Mouse (Mus musculus) neural tube, embryonic 12.5 days (tissue): ENCODE data around the gene Nfatc3. TPM values are rescaled to one million over a fixed set of nuclear protein-coding genes. Genes with fewer than 3 reads are reported as not detected.

Experiments used
- ATAC-seq: fragments of 200-750 bp; cut with Nextera tagmentation; 2 replicates; pipeline ENCODE4 v1.8.0; 2017; ENCODE audit warnings: low read depth, mild to moderate bottlenecking, moderate TSS enrichment, moderate library complexity; ENCODE audit not compliant: low FRiP score
- H3K27ac ChIP-seq: fragments of 300-500 bp; sonication (generic); 2 replicates; pipeline ENCODE4 v1.5.1; 2016
- H3K27me3 ChIP-seq: fragments of 300-500 bp; sonication (generic); replicated peaks from 2 replicates; pipeline ENCODE4 v1.6.1; 2016; ENCODE audit warnings: mild to moderate bottlenecking
- H3K36me3 ChIP-seq: fragments of 300-500 bp; sonication (generic); 2 replicates; pipeline ENCODE4 v1.6.1; 2016; ENCODE audit warnings: mild to moderate bottlenecking
- H3K4me1 ChIP-seq: fragments of 300-500 bp; sonication (generic); 2 replicates; pipeline ENCODE4 v1.6.1; 2016
- H3K4me2 ChIP-seq: fragments of 300-500 bp; sonication (generic); replicated peaks from 2 replicates; pipeline ENCODE4 v1.6.1; 2016; ENCODE audit warnings: mild to moderate bottlenecking
- H3K4me3 ChIP-seq: fragments of 300-500 bp; sonication (generic); 2 replicates; pipeline ENCODE4 v1.5.1; 2016
- H3K9ac ChIP-seq: fragments of 300-500 bp; sonication (generic); 2 replicates; pipeline ENCODE4 v1.6.1; 2016; ENCODE audit warnings: mild to moderate bottlenecking
- H3K9me3 ChIP-seq: fragments of 300-500 bp; sonication (generic); 2 replicates; pipeline ENCODE4 v1.6.1; 2016; ENCODE audit warnings: mild to moderate bottlenecking
- WGBS: fragments of 180-500 bp; shearing (Covaris S2); methylation state at CpG from one replicate; pipeline ENCODE4 v1.1.7; 2016; 5-methylcytosine and 5-hydroxymethylcytosine counted together
- polyA plus RNA-seq: library from polyadenylated mRNA; unstranded; fragments of >200 nt; fragmentation: Nextera tagmentation; extraction: Ambion mirVana; gene quantifications from 2 replicates; pipeline ENCODE4 v1.2.1, GENCODE M21; 2016

Gene Nfatc3
- polyA plus RNA-seq, 1 experiment from 2014 or later, result 4.4 TPM

DNA sequence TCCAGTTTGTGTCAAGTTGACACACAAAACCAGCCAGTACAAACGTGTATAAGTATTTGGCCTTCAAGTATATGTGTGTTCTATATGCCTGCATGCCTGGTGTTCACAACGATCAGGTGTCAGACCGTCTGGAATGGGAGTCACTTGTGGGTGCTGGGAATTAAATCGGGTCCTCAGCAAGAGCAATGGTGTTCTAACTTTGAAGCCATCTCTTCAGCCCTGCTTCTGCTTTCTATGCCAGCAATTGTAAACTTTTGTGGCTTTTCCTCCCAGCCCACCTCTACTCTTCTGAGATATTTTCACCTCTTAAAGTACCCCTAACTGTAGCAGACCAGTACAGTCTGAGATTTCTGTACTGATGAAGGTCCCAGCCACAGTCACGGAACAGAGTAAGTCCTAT, 81.6 kb downstream of the Nfatc3 start:
- no peaks in the 10 kb centered on the region for H3K36me3 ChIP-seq
- 71% methylated on average over 5 of the region's 5 CpGs for WGBS
- peaks cover 29% of the 10 kb centered on the region for H3K4me1 ChIP-seq
- no peak for ATAC-seq
- H3K9me3 ChIP-seq, result no peaks in the 10 kb centered on the region
- no peak overlapping the region for H3K4me3 ChIP-seq
- H3K27ac ChIP-seq, result no peak overlapping the region
- no peak overlapping the region for H3K4me2 ChIP-seq
- peaks cover 49% of the 10 kb centered on the region for H3K27me3 ChIP-seq
- H3K9ac ChIP-seq, result no peak overlapping the region

DNA sequence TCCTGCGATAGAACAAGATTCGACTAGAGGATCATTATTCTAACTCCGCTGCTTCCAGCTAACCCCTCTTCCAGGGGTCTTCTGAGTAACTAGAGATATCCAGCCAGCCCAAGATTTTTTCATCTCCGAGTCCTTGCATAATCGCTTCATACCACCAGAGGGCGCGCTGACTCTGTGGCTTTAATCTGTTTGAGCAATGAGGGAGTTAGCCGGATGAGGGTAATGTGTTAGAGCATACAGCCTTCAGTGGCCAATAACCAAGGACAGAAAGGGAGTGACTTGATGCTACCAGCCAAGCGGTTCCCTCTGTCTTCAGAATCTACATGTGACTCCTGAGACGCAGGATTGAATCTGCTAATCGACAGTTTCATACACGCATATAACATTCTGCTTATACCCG, 82.1 kb downstream of the Nfatc3 start:
- 17% methylated on average over 13 of the region's 13 CpGs for WGBS
- no peak overlapping the region for H3K9ac ChIP-seq
- H3K4me1 ChIP-seq, result peaks cover 24% of the 10 kb centered on the region
- H3K4me3 ChIP-seq, result no peak overlapping the region
- no peak overlapping the region for H3K27ac ChIP-seq
- H3K27me3 ChIP-seq, result peaks cover 44% of the 10 kb centered on the region
- no peaks in the 10 kb centered on the region for H3K9me3 ChIP-seq
- H3K36me3 ChIP-seq, result no peaks in the 10 kb centered on the region
- ATAC-seq, result peak; percentile 76; the same call in 1 of the 2 replicates
- H3K4me2 ChIP-seq, result no peak overlapping the region

DNA sequence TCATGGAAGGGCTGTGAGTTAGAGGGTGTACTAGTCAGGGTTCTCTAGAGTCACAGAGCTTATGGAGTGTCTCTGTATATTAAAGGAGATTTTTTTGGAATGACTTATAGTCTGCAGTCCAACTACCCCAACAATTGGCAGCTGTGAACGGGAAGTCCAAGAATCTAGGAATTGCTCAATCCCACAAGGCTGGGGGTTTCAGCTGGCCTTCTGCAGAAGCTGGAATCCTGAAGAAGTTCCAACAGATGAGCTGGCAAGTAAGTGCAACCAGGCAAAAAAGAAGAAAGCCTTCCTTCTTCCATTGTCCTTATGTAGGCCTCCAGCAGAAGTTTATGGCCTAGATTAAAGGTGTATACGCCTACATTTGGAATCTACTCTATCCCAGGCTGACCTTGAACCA, 86.7 kb downstream of the Nfatc3 start:
- H3K36me3 ChIP-seq, result no peaks in the 10 kb centered on the region
- H3K9ac ChIP-seq, result no peak overlapping the region
- H3K27me3 ChIP-seq, result no peaks in the 10 kb centered on the region
- no peak overlapping the region for H3K4me2 ChIP-seq
- no peak overlapping the region for H3K4me3 ChIP-seq
- no peak overlapping the region for H3K27ac ChIP-seq
- no peaks in the 10 kb centered on the region for H3K9me3 ChIP-seq
- ATAC-seq, result no peak
- WGBS, result 88% methylated on average over 2 of the region's 2 CpGs
- H3K4me1 ChIP-seq, result no peaks in the 10 kb centered on the region

DNA sequence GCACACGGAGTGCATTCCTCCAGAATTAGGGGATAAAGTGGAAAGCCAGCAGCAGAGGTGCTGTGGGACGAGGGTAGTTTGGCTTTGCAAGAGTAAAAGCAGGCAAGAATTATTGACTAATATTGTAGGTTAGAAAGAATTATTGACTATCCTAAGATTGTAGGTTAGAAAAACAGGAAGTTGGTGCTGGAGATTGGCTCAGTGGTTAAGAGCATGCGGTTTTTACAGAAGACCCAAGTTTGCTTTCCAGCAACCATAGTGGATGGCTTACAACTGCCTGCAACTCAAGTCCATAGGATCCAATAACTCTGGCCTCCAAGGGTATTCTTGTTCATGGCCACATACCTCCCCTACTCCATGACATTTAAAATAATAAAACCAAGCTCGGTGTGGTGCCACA, 87.4 kb downstream of the Nfatc3 start:
- no peaks in the 10 kb centered on the region for H3K9me3 ChIP-seq
- peaks cover 4% of the 10 kb centered on the region for H3K4me1 ChIP-seq
- H3K4me2 ChIP-seq, result no peak overlapping the region
- 93% methylated on average over 4 of the region's 4 CpGs for WGBS
- H3K27ac ChIP-seq, result no peak overlapping the region
- no peak for ATAC-seq
- H3K27me3 ChIP-seq, result no peaks in the 10 kb centered on the region
- no peaks in the 10 kb centered on the region for H3K36me3 ChIP-seq
- H3K4me3 ChIP-seq, result no peak overlapping the region
- H3K9ac ChIP-seq, result no peak overlapping the region

DNA sequence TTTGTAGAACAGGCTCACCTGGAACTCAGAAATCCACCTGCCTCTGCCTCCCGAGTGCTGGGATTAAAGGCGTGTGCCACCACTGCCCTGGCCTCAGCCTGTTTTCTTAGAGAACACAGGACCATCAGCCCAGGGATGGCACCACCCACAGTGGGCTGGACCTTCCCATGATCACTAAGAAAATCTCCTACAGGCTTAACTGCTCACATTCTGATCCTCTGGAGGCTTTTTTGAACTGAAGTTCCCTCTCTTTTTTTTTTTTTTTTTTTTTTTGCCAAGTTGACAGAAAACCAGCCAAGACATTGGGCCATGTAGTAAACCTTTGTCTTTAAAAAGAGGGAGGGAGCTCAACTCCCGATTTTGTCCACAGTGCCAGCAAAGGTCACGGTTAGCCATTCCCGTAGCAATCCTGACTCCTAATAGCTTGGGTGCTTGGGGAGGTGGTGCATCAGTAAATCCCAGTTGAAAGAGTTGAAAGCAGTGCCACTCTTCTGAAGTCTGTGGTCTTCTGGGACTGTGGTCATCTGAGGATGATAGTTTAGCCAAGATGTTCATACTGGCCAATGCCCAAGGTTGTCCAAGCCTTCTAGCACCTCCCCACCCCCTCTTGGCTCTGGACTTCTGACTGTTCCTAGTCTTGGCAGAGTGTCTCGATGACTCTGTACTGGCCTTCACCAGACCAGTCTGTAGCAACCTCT, 89.4 kb downstream of the Nfatc3 start:
- H3K9me3 ChIP-seq, result no peaks in the 10 kb centered on the region
- no peak overlapping the region for H3K4me3 ChIP-seq
- H3K36me3 ChIP-seq, result no peaks in the 10 kb centered on the region
- H3K27me3 ChIP-seq, result no peaks in the 10 kb centered on the region
- ATAC-seq, result no peak
- H3K4me2 ChIP-seq, result no peak overlapping the region
- no peak overlapping the region for H3K27ac ChIP-seq
- 86% methylated on average over 6 of the region's 6 CpGs for WGBS
- no peak overlapping the region for H3K9ac ChIP-seq
- peaks cover 6% of the 10 kb centered on the region for H3K4me1 ChIP-seq

DNA sequence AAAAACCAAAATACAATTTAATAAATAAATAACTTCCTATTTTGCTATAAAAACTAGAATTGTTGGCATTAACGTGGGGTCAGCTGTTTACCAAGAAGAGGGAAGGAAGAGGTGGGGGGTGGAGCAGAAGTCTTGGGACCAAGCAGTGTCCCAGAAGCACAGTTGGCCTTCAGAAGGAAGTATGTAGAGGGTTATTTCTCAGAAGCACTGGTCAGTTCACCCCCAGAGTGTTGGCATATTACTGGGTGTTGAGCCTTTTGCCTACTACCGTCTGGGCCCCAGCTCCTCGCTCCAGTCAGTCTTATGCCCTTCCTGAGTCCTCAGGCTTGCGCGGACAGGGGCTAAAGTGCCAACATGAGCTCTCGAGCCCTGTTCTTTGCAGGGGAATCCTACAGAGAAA, 90.4 kb downstream of the Nfatc3 start:
- 97% methylated on average over 6 of the region's 6 CpGs for WGBS
- Histone ChIP-seq H3K4me1 (peaks cover 6% of the 10 kb centered on the region), H3K27me3 (no peaks in the 10 kb centered on the region), H3K9ac (no peak overlapping the region), H3K9me3 (no peaks in the 10 kb centered on the region), H3K27ac (no peak overlapping the region), H3K4me3 (no peak overlapping the region), H3K36me3 (no peaks in the 10 kb centered on the region), H3K4me2 (no peak overlapping the region)
- no peak for ATAC-seq

DNA sequence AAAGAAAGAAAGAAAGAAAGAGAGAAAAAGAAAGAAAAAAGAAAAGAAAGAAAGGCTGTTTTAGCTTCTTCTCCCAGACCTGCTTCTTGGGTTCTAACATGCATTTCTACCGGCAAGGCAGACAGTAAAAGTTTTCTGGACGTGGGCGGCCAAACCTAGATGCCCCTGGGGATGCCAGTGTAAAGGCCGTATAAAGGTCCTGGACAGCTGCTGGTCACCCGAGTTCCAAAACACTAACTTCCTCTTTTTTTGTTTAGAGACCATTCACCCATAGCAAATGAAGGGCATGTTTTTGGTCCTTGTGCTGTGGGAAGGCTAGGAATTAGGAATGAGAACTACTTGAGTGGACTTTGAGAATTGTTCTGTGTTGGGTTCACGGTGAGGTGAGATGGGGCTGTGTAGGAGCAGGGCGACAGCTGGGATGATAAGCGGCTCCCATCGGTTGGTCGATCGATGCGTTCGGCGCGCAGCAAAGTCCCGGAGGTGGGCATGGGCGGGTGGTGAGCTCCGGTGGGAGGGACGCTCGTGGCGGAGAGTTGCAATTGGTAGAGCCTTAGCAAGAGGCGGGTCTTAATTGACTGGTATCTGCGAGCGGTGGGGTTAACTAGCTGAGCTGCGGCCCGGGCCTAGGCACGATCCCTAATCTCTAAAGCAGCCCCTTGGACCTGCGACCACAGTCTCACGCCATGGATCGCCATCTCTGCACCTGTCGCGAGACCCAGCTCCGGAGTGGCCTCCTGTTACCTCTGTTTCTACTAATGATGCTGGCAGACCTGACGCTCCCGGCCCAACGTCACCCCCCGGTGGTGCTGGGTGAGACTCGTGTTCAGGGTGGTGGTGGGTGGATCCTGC, 91.4 kb downstream of the Nfatc3 start, which contains the start of gene Pla2g15:
Gene Pla2g15 (plus strand): TSS at position 599 of the 852 bp plus-strand sequence.
- Histone ChIP-seq H3K4me2 (peak within 1 kb of the TSS; percentile 77), H3K4me1 (peaks cover 6% of the 10 kb centered on the region), H3K9me3 (no peaks in the 10 kb centered on the region), H3K27ac (no peak within 1 kb of the TSS), H3K9ac (peak within 1 kb of the TSS; percentile 68), H3K36me3 (peaks cover 6% of the 10 kb centered on the region; the same call in 1 of the 2 replicates), H3K27me3 (no peaks in the 10 kb centered on the region), H3K4me3 (peak within 1 kb of the TSS; percentile 71)
- WGBS, result 2% methylated on average over 38 of the region's 38 CpGs
- peak; percentile 96 for ATAC-seq

DNA sequence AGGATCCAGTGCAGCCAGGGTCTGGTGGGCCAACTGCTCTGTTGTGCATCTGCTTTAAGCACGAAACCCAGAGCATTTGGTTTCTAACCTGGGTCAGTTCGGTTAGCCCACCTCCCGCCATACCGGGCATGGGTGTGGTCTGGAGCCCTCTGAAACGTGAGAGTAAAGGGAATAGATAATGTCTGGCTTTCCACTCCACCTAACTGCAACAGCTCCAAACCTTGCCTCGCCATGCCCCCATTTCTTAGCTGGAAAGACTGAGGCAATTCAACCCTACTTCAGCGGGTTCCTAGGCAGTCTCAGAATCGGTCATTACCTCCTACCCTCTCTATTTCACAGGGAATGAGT, 92.0 kb downstream of the Nfatc3 start:
- Histone ChIP-seq H3K4me3 (peak overlapping the region; percentile 71), H3K9me3 (no peaks in the 10 kb centered on the region), H3K36me3 (peaks cover 6% of the 10 kb centered on the region; the same call in 1 of the 2 replicates), H3K9ac (peak overlapping the region; percentile 68), H3K27ac (no peak overlapping the region), H3K27me3 (no peaks in the 10 kb centered on the region), H3K4me1 (peaks cover 6% of the 10 kb centered on the region), H3K4me2 (peak overlapping the region; percentile 77)
- WGBS, result 19% methylated on average over 8 of the region's 8 CpGs
- ATAC-seq, result no peak

DNA sequence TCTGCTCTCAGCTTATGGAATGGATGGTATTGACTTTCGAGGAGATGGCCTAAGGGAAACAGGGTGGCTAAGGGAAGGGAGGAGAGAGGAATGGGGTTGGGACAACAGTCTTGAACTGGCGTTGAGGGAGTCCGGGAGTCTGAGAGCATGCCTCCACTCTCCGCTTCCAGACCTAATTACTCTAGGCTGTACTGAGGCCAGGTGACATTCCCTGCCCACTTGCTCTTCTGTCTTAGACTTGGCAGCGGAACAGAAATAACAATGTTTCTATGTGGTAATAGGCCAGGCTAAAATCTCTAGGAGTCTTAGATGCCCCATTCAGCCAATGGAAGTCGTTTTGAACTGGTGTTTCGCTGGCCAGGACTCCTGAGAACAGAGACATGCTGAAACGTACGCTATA, 92.4 kb downstream of the Nfatc3 start:
- 86% methylated on average over 9 of the region's 9 CpGs for WGBS
- Histone ChIP-seq H3K27me3 (no peaks in the 10 kb centered on the region), H3K9ac (peak overlapping the region; percentile 68), H3K27ac (no peak overlapping the region), H3K9me3 (no peaks in the 10 kb centered on the region), H3K4me1 (peaks cover 6% of the 10 kb centered on the region), H3K4me3 (peak overlapping the region; percentile 71), H3K36me3 (peaks cover 7% of the 10 kb centered on the region; the same call in 1 of the 2 replicates), H3K4me2 (peak overlapping the region; percentile 77)
- no peak for ATAC-seq

DNA sequence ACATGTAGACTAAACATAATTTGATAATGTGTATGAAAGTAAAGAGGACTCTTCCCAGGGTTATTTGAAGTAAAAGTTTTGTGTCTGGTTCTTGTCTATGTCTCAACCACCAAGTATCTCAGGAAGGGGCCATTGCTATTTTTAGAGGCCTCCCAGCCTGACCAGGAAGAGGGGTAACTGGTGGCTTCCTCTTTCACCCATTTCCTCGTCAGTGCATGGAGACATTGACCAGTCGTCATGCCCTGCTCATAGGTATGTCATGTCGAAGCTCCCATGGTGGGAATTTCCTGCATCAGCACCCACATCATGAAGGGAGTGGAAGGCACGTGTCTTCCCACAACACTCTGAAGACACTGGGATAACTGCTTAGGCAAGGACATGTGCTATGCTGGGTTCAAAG, 94.2 kb downstream of the Nfatc3 start:
- Histone ChIP-seq H3K9me3 (no peaks in the 10 kb centered on the region), H3K9ac (no peak overlapping the region), H3K4me1 (peaks cover 6% of the 10 kb centered on the region), H3K4me3 (no peak overlapping the region), H3K27ac (no peak overlapping the region), H3K4me2 (no peak overlapping the region), H3K27me3 (no peaks in the 10 kb centered on the region), H3K36me3 (peaks cover 16% of the 10 kb centered on the region)
- no peak for ATAC-seq
- WGBS, result 89% methylated on average over 4 of the region's 4 CpGs

DNA sequence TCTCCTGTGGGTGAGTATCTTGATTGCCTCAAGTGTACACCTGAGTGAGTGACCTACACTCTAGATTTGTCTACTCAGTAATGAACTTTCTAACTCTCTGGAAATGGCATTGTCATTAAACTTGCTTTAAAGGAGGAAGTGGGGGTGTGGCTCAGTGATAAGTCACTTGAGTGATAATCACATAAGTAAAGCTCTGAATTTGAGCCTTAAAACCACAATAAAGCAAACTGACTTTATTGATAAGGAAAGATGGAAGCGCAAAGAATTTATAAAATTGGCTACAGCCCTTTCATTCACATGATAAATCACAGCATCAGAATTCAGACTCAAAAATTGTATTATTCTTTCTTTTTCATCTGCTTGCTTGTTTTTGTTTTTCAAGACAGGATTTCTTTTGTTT, 98.8 kb downstream of the Nfatc3 start:
- peaks cover 48% of the 10 kb centered on the region for H3K36me3 ChIP-seq
- no peak overlapping the region for H3K4me3 ChIP-seq
- no peak overlapping the region for H3K4me2 ChIP-seq
- H3K27me3 ChIP-seq, result no peaks in the 10 kb centered on the region
- no peaks in the 10 kb centered on the region for H3K9me3 ChIP-seq
- ATAC-seq, result no peak
- H3K9ac ChIP-seq, result no peak overlapping the region
- no peaks in the 10 kb centered on the region for H3K4me1 ChIP-seq
- 98% methylated on average over 1 of the region's 1 CpGs for WGBS
- no peak overlapping the region for H3K27ac ChIP-seq

DNA sequence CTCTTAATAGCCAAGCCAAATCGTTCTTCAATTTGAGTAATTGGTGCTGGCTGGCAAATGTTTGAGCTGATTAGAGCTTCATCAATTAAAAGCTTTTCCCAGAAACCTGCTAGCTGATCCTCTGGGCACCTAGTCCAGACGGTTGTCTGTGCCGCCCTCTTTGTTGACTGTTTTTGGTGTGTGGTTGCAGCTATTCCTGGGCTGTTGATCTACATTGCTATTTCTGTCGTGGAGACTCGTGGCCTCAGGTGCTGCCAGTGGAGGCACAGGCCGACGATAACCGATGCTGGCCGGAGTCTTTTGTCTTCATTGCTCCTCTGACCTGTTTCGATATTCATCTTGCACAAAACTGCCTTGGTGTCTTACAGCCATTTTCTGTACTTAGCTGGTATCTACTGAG, 99.7 kb downstream of the Nfatc3 start:
- H3K27ac ChIP-seq, result no peak overlapping the region
- no peaks in the 10 kb centered on the region for H3K27me3 ChIP-seq
- H3K9me3 ChIP-seq, result no peaks in the 10 kb centered on the region
- no peak overlapping the region for H3K4me2 ChIP-seq
- H3K36me3 ChIP-seq, result peaks cover 57% of the 10 kb centered on the region
- ATAC-seq, result no peak
- H3K9ac ChIP-seq, result no peak overlapping the region
- H3K4me3 ChIP-seq, result no peak overlapping the region
- H3K4me1 ChIP-seq, result no peaks in the 10 kb centered on the region
- WGBS, result 90% methylated on average over 10 of the region's 10 CpGs
